Mouse (Mus musculus) c-Kit-positive CD71-positive TER-119-negative erythroid progenitor cells, embryonic 14.5 days (primary cell): ENCODE data around the gene Gbp2b.
A peak's percentile ranks its signal among the peaks of the same experiment; 100 is the strongest.
"Not testable (repeated sequence)": the region's sequence is repeated elsewhere in the genome, so short reads cannot be mapped to it uniquely, and the experiment has no call there.

ENCODE experiments used
- DNase-seq: peaks from one replicate; pipeline ENCODE4 v3.0.0-alpha.2; 2013; ENCODE audit warnings: low read depth

Gene Gbp2b

DNA sequence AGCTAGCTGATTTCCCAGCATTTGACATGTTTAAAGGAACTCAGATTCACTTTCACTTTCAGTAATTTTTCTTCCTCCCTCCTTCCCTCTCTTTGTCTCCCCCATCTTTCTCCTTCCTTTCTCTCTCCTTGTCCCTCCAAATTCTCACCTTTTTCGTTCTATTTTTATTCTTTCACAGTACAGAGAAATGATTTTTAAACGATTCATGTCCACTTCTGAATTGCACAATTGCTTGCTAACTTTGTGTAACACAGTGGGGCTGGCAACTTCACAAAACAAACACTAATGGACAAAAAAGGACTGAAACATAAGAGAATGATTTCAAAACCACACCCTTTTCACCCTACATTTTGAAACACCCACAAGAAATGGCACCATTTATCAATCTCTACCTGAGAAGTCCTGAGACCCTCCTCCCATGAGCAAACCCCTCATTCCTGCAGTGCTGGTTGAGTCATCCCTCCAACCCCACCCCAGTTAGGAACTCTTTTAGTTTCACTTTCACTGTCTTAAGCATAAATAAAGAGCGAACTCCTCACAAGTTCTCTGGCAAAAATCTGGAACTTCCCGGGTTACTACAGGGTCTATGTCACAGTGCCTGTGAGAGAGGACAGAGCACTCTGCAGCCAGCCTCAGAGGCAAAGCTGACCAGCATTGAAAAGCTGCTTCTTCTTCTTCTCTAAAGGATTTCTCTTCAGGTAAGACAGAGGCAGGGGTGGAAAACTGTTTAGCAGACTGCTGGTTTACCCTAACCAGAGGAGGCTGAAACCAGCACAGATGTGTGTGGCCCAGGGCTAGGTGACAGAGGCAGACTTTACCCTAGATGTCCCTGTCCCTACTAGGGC lies 25.7 kb downstream of the Gbp2b start, which contains the start of gene Gbp2:
TSS of gene Gbp2 (plus strand) at position 492 of the 845 bp plus-strand sequence.
- DNase-seq, result no peak

DNA sequence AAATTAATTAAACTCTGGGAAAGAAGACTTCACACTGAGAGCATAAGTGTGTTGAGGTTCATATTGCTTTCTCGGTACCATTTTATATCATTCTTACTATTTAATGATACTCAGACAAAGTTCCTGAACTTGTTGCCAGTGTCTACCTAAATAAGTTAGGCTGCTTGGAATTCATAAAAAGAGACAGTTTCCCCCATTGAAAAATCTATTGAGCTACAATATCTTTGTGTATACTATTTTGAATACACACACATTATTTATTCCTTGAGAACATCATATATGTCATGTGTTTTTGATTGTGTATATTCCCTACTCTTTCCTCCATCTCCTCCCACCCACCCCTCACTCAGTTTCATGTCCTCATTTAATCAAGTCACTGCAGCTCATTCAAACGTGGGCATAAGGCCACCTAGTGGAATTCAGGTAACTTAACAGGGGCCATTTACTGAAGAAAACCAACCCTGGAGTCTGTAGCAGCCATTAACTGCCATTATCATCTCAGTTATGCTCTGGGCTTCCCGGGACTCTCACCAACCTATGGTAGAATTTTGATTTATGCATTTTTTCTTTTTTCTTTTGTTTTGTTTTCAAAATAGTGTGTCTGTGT lies 26.4 kb downstream of the Gbp2b start:
- no peak for DNase-seq

- no peak for DNase-seq
Observed at GRCm38 (mm10) chr3:142630385-142630784, 35.7 kb downstream of the Gbp2b start.

GRCm38 (mm10) chr3:142640201-142640600 lies 45.6 kb downstream of the Gbp2b start:
- DNase-seq, result peak; percentile 16

DNA sequence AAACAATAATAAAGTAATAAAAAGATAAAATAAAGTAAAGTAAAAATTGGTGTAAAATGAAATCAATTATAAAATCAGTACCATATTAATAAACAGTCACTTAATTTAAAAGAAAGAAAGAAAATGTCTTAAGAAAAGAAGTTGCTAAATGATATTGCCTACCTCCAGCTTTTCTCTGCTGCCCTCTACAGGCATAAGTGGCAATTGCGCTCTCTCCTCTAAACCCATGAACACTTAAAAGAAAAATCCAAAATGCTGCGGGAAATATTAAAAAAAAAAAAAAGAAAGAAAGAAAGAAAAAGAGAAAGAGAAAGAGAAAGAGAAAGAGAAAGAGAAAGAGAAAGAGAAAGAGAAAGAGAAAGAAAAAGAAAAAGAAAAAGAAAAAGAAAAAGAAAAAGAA lies 51.3 kb downstream of the Gbp2b start:
- peak; percentile 44 for DNase-seq

- DNase-seq, result not testable (repeated sequence)
Observed at GRCm38 (mm10) chr3:142647836-142648235, 53.2 kb downstream of the Gbp2b start.

DNA sequence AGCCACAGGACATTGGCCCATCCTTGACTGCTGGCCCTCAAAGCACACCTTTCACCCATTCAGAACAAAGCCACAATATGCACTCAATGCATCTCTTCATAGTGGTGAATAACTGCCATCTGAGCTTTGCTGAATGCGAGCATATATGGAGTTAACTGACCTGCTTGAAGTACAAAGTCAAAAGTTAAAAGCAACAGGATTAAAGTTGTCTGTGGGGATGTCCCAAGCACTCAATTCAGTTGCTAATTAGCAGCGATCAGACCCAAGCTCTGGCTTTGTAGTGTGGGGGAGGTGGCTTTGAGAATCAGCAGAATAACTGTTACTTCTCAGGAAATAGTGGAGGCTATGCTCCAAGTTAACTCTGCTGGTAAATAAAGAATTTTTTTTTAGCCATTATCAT lies 55.6 kb downstream of the Gbp2b start:
- DNase-seq, result no peak

DNA sequence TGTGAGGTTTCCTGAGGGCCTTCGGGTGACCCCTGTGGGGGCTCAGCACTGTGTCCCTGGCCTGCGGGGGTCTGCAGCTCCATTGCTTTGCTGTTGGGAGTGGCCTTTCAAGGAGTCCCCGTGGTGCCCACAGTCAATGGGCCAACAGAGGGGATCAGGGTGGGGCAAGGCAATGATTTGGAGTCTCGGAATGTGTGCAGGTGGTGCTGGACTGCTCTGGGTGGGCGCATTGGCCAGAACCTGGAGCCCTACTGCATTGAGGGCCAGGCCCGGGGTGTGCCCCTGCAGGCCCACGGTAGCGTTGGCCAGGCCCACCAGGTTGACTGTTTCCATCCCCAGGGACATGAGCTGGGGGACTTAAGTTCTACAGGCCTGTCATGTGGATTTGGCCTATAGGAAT lies 70.1 kb downstream of the Gbp2b start:
- no peak for DNase-seq
